Mouse (Mus musculus) stomach, embryonic 16.5 days (tissue): ENCODE data around the gene Tff1. TPM values are rescaled to one million over a fixed set of nuclear protein-coding genes. Genes with fewer than 3 reads are reported as not detected.
A peak's percentile ranks its signal among the peaks of the same experiment; 100 is the strongest.

ENCODE experiments used
- ATAC-seq: fragments of 200-750 bp; cut with Nextera tagmentation; 2 replicates; pipeline ENCODE4 v1.8.0; 2017; ENCODE audit warnings: moderate number of reproducible peaks, moderate TSS enrichment; ENCODE audit not compliant: insufficient read depth, low FRiP score
- H3K27ac ChIP-seq: fragments of 300-500 bp; sonication (generic); 2 replicates; pipeline ENCODE4 v1.5.1; 2014; ENCODE audit warnings: low read length
- H3K27me3 ChIP-seq: fragments of 300-500 bp; sonication (generic); 2 replicates; pipeline ENCODE4 v1.6.1; 2014; ENCODE audit warnings: low read length, control low read depth, mixed read lengths; ENCODE audit not compliant: control insufficient read depth, insufficient read depth
- H3K36me3 ChIP-seq: fragments of 300-500 bp; sonication (generic); 2 replicates; pipeline ENCODE4 v1.6.1; 2014; ENCODE audit warnings: low read length; ENCODE audit not compliant: control insufficient read depth, insufficient read depth
- H3K4me1 ChIP-seq: fragments of 300-500 bp; sonication (generic); 2 replicates; pipeline ENCODE4 v1.6.1; 2014; ENCODE audit warnings: low read length, control low read depth, mixed read lengths; ENCODE audit not compliant: control insufficient read depth, insufficient read depth
- H3K4me2 ChIP-seq: fragments of 300-500 bp; sonication (generic); 2 replicates; pipeline ENCODE4 v1.6.1; 2014; ENCODE audit warnings: low read depth, low read length, mixed read lengths
- H3K4me3 ChIP-seq: fragments of 300-500 bp; sonication (generic); replicated peaks from 2 replicates; pipeline ENCODE4 v1.5.1; 2014; ENCODE audit warnings: mild to moderate bottlenecking, low read length
- H3K9ac ChIP-seq: fragments of 300-500 bp; sonication (generic); 2 replicates; pipeline ENCODE4 v1.6.1; 2014; ENCODE audit warnings: low read length
- H3K9me3 ChIP-seq: fragments of 300-500 bp; sonication (generic); replicated peaks from 2 replicates; pipeline ENCODE4 v1.6.1; 2016; ENCODE audit warnings: low read length, control low read depth; ENCODE audit not compliant: control insufficient read depth
- WGBS: fragments of 180-500 bp; shearing (Covaris S2); extraction: QIAGEN DNeasy Blood & Tissue Kit; methylation state at CpG from one replicate; pipeline ENCODE4 v1.1.7; 2014; 5-methylcytosine and 5-hydroxymethylcytosine counted together
- polyA plus RNA-seq: library from polyadenylated mRNA; unstranded; fragments of >200 nt; fragmentation: Nextera tagmentation; extraction: Ambion mirVana; gene quantifications from 2 replicates; pipeline ENCODE4 v1.2.1, GENCODE M21; 2015

The Tff1 gene
- polyA plus RNA-seq, 1 experiment from 2014 or later, result 263 TPM

GRCm38 (mm10) chr17:31142116-31142515 lies 23.0 kb downstream of the Tff1 start:
- WGBS, result 91% methylated on average over 7 of the region's 7 CpGs
- no peaks in the 10 kb centered on the region for H3K9me3 ChIP-seq

GRCm38 (mm10) chr17:31138398-31138797 lies 26.7 kb downstream of the Tff1 start:
- Histone ChIP-seq H3K9ac (no peak overlapping the region), H3K4me1 (no peaks in the 10 kb centered on the region), H3K9me3 (no peaks in the 10 kb centered on the region), H3K4me3 (no peak overlapping the region), H3K4me2 (no peak overlapping the region), H3K27me3 (no peaks in the 10 kb centered on the region), H3K36me3 (no peaks in the 10 kb centered on the region), H3K27ac (no peak overlapping the region)
- WGBS, result 15% methylated on average over 5 of the region's 5 CpGs
- ATAC-seq, result no peak

More at GRCm38 (mm10) chr17:31142116-31142515, 23.0 kb downstream of the Tff1 start:
- no peak for ATAC-seq
- Histone ChIP-seq H3K4me1 (no peaks in the 10 kb centered on the region), H3K9ac (no peak overlapping the region), H3K27ac (no peak overlapping the region), H3K4me3 (no peak overlapping the region), H3K36me3 (no peaks in the 10 kb centered on the region), H3K4me2 (no peak overlapping the region), H3K27me3 (no peaks in the 10 kb centered on the region)

GRCm38 (mm10) chr17:31136821-31137220 lies 28.3 kb downstream of the Tff1 start:
- Histone ChIP-seq H3K36me3 (no peaks in the 10 kb centered on the region), H3K9ac (no peak overlapping the region), H3K9me3 (no peaks in the 10 kb centered on the region), H3K4me1 (no peaks in the 10 kb centered on the region), H3K4me2 (no peak overlapping the region), H3K27ac (no peak overlapping the region), H3K27me3 (no peaks in the 10 kb centered on the region), H3K4me3 (no peak overlapping the region)
- no peak for ATAC-seq
- 87% methylated on average over 1 of the region's 1 CpGs for WGBS

- 31% methylated on average over 3 of the region's 3 CpGs for WGBS
- H3K4me1 ChIP-seq, result no peaks in the 10 kb centered on the region
- no peak overlapping the region for H3K4me3 ChIP-seq
- no peaks in the 10 kb centered on the region for H3K9me3 ChIP-seq
- H3K27ac ChIP-seq, result no peak overlapping the region
- ATAC-seq, result no peak
- no peak overlapping the region for H3K9ac ChIP-seq
- H3K27me3 ChIP-seq, result no peaks in the 10 kb centered on the region
- H3K4me2 ChIP-seq, result no peak overlapping the region
- H3K36me3 ChIP-seq, result no peaks in the 10 kb centered on the region
Observed at GRCm38 (mm10) chr17:31136291-31136690, 28.8 kb downstream of the Tff1 start.

- Histone ChIP-seq H3K9me3 (no peaks in the 10 kb centered on the region), H3K4me1 (no peaks in the 10 kb centered on the region), H3K4me2 (no peak overlapping the region), H3K36me3 (no peaks in the 10 kb centered on the region), H3K4me3 (no peak overlapping the region), H3K27ac (no peak overlapping the region), H3K9ac (no peak overlapping the region; the same call in 1 of the 2 replicates), H3K27me3 (no peaks in the 10 kb centered on the region)
- peak; percentile 35; the same call in 1 of the 2 replicates for ATAC-seq
- WGBS, result 55% methylated on average over 6 of the region's 6 CpGs
Observed at GRCm38 (mm10) chr17:31134913-31135312, 30.2 kb downstream of the Tff1 start.

GRCm38 (mm10) chr17:31133776-31134175 lies 31.3 kb downstream of the Tff1 start:
- 53% methylated on average over 15 of the region's 15 CpGs for WGBS
- peak; percentile 42; the same call in 1 of the 2 replicates for ATAC-seq

GRCm38 (mm10) chr17:31131269-31131821 lies 33.7 kb downstream of the Tff1 start:
- no peaks in the 10 kb centered on the region for H3K36me3 ChIP-seq
- no peak for ATAC-seq
- no peak overlapping the region for H3K4me3 ChIP-seq
- H3K4me2 ChIP-seq, result no peak overlapping the region
- no peak overlapping the region for H3K9ac ChIP-seq
- 61% methylated on average over 10 of the region's 10 CpGs for WGBS
- no peaks in the 10 kb centered on the region for H3K9me3 ChIP-seq
- H3K27me3 ChIP-seq, result no peaks in the 10 kb centered on the region
- no peaks in the 10 kb centered on the region for H3K4me1 ChIP-seq
- H3K27ac ChIP-seq, result no peak overlapping the region

More at GRCm38 (mm10) chr17:31133776-31134175, 31.3 kb downstream of the Tff1 start:
- Histone ChIP-seq H3K9me3 (no peaks in the 10 kb centered on the region), H3K27ac (no peak overlapping the region), H3K36me3 (no peaks in the 10 kb centered on the region), H3K27me3 (no peaks in the 10 kb centered on the region), H3K9ac (no peak overlapping the region), H3K4me1 (no peaks in the 10 kb centered on the region), H3K4me3 (no peak overlapping the region), H3K4me2 (peak overlapping the region; percentile 30; the same call in 1 of the 2 replicates)

- Histone ChIP-seq H3K9me3 (no peaks in the 10 kb centered on the region), H3K9ac (no peak within 1 kb of the TSS), H3K4me1 (no peaks in the 10 kb centered on the region), H3K4me3 (no peak within 1 kb of the TSS), H3K27me3 (no peaks in the 10 kb centered on the region), H3K27ac (no peak within 1 kb of the TSS), H3K4me2 (no peak within 1 kb of the TSS), H3K36me3 (no peaks in the 10 kb centered on the region)
- WGBS, result 22% methylated on average over 2 of the region's 2 CpGs
- ATAC-seq, result peak; percentile 35; the same call in 1 of the 2 replicates
Observed at GRCm38 (mm10) chr17:31129452-31129851, 35.6 kb downstream of the Tff1 start, which contains the start of gene Tff3. TSS of gene Tff3 (minus strand) at chr17:31129646.

GRCm38 (mm10) chr17:31128708-31129318 lies 36.3 kb downstream of the Tff1 start:
- Histone ChIP-seq H3K9ac (no peak overlapping the region), H3K4me2 (no peak overlapping the region), H3K4me3 (no peak overlapping the region), H3K9me3 (no peaks in the 10 kb centered on the region), H3K36me3 (no peaks in the 10 kb centered on the region), H3K4me1 (no peaks in the 10 kb centered on the region), H3K27ac (no peak overlapping the region), H3K27me3 (no peaks in the 10 kb centered on the region)
- 76% methylated on average over 9 of the region's 9 CpGs for WGBS
- ATAC-seq, result no peak
